Mouse (Mus musculus): ENCODE results near the gene Htra1. TPM values are rescaled to one million over a fixed set of nuclear protein-coding genes. Genes with fewer than 3 reads are reported as not detected.

The Htra1 gene
- polyA plus RNA-seq, 1 experiment = 231 TPM

GRCm38 (mm10) chr7:130958551-130958950 lies 22.6 kb downstream of the Htra1 start:
- Histone ChIP-seq H3K27ac (ENCODE audit: insufficient read depth, low read length) (no peak overlapping the region), H3K4me1 (ENCODE audit: control insufficient read depth, insufficient read depth, low read length) (no peaks in the 10 kb centered on the region; the same call in none of the 2 replicates), H3K27me3 (ENCODE audit: control insufficient read depth, insufficient read depth, low read length) (no peaks in the 10 kb centered on the region), H3K4me3 (replicated peaks; ENCODE audit: insufficient read depth, low read depth, low read length) (no peak overlapping the region)
- TF ChIP-seq POLR2A (IDR thresholded peaks at IDR 0.05; ENCODE audit: borderline replicate concordance, insufficient read depth, low read length) = no peak
- no peak for TF ChIP-seq CTCF (IDR thresholded peaks at IDR 0.05; ENCODE audit: borderline replicate concordance, insufficient read depth, low read depth, low read length)
- DNase-seq = no peak
- 81% methylated on average over 7 of the region's 7 CpGs for WGBS

GRCm38 (mm10) chr7:130959868-130960267 lies 24.0 kb downstream of the Htra1 start:
- WGBS = 23% methylated on average over 7 of the region's 7 CpGs
- TF ChIP-seq POLR2A (IDR thresholded peaks at IDR 0.05; ENCODE audit: borderline replicate concordance, insufficient read depth, low read length) (no peak), CTCF (IDR thresholded peaks at IDR 0.05; ENCODE audit: borderline replicate concordance, insufficient read depth, low read depth, low read length) (no peak)
- H3K27ac ChIP-seq (ENCODE audit: insufficient read depth, low read length) = no peak overlapping the region
- H3K27me3 ChIP-seq (ENCODE audit: control insufficient read depth, insufficient read depth, low read length) = no peaks in the 10 kb centered on the region
- H3K4me3 ChIP-seq (replicated peaks; ENCODE audit: insufficient read depth, low read depth, low read length) = no peak overlapping the region
- H3K4me1 ChIP-seq (ENCODE audit: control insufficient read depth, insufficient read depth, low read length) = peaks cover 5% of the 10 kb centered on the region
- peak in 1 of 2 experiments; percentile 49 for DNase-seq

GRCm38 (mm10) chr7:130961429-130961828 lies 25.5 kb downstream of the Htra1 start:
- Histone ChIP-seq H3K4me3 (replicated peaks; ENCODE audit: insufficient read depth, low read depth, low read length) (no peak overlapping the region), H3K4me1 (ENCODE audit: control insufficient read depth, insufficient read depth, low read length) (peaks cover 17% of the 10 kb centered on the region), H3K27ac (ENCODE audit: insufficient read depth, low read length) (no peak overlapping the region), H3K27me3 (ENCODE audit: control insufficient read depth, insufficient read depth, low read length) (no peaks in the 10 kb centered on the region)
- WGBS = 90% methylated on average over 6 of the region's 6 CpGs
- TF ChIP-seq POLR2A (IDR thresholded peaks at IDR 0.05; ENCODE audit: borderline replicate concordance, insufficient read depth, low read length) (no peak), CTCF (IDR thresholded peaks at IDR 0.05; ENCODE audit: borderline replicate concordance, insufficient read depth, low read depth, low read length) (no peak)
- no peak for DNase-seq

GRCm38 (mm10) chr7:130964686-130965085 lies 28.8 kb downstream of the Htra1 start:
- Histone ChIP-seq H3K4me1 (ENCODE audit: control insufficient read depth, insufficient read depth, low read length) (peaks cover 19% of the 10 kb centered on the region), H3K4me3 (replicated peaks; ENCODE audit: insufficient read depth, low read depth, low read length) (no peak overlapping the region), H3K27ac (ENCODE audit: insufficient read depth, low read length) (no peak overlapping the region), H3K27me3 (ENCODE audit: control insufficient read depth, insufficient read depth, low read length) (no peaks in the 10 kb centered on the region)
- no peak for TF ChIP-seq POLR2A (IDR thresholded peaks at IDR 0.05; ENCODE audit: borderline replicate concordance, insufficient read depth, low read length)
- no peak for TF ChIP-seq CTCF (IDR thresholded peaks at IDR 0.05; ENCODE audit: borderline replicate concordance, insufficient read depth, low read depth, low read length)
- DNase-seq = peak; percentile 66 to 80
- WGBS = 13% methylated on average over 5 of the region's 5 CpGs

GRCm38 (mm10) chr7:130965396-130965795 lies 29.5 kb downstream of the Htra1 start:
- Histone ChIP-seq H3K4me3 (replicated peaks; ENCODE audit: insufficient read depth, low read depth, low read length) (no peak overlapping the region), H3K27ac (ENCODE audit: insufficient read depth, low read length) (no peak overlapping the region), H3K27me3 (ENCODE audit: control insufficient read depth, insufficient read depth, low read length) (no peaks in the 10 kb centered on the region), H3K4me1 (ENCODE audit: control insufficient read depth, insufficient read depth, low read length) (peaks cover 21% of the 10 kb centered on the region)
- TF ChIP-seq POLR2A (IDR thresholded peaks at IDR 0.05; ENCODE audit: borderline replicate concordance, insufficient read depth, low read length) (no peak), CTCF (IDR thresholded peaks at IDR 0.05; ENCODE audit: borderline replicate concordance, insufficient read depth, low read depth, low read length) (no peak)
- 93% methylated on average over 4 of the region's 4 CpGs for WGBS
- no peak for DNase-seq

GRCm38 (mm10) chr7:130965909-130966365 lies 30.0 kb downstream of the Htra1 start:
- Histone ChIP-seq H3K4me1 (ENCODE audit: control insufficient read depth, insufficient read depth, low read length) (peaks cover 21% of the 10 kb centered on the region), H3K4me3 (replicated peaks; ENCODE audit: insufficient read depth, low read depth, low read length) (no peak overlapping the region), H3K27ac (ENCODE audit: insufficient read depth, low read length) (no peak overlapping the region), H3K27me3 (ENCODE audit: control insufficient read depth, insufficient read depth, low read length) (no peaks in the 10 kb centered on the region)
- WGBS = 35% methylated on average over 4 of the region's 4 CpGs
- DNase-seq = peak; percentile 57 to 76
- TF ChIP-seq CTCF (IDR thresholded peaks at IDR 0.05; ENCODE audit: borderline replicate concordance, insufficient read depth, low read depth, low read length) (no peak), POLR2A (IDR thresholded peaks at IDR 0.05; ENCODE audit: borderline replicate concordance, insufficient read depth, low read length) (no peak)

- Histone ChIP-seq H3K27me3 (ENCODE audit: control insufficient read depth, insufficient read depth, low read length) (no peaks in the 10 kb centered on the region), H3K4me3 (replicated peaks; ENCODE audit: insufficient read depth, low read depth, low read length) (no peak overlapping the region), H3K4me1 (ENCODE audit: control insufficient read depth, insufficient read depth, low read length) (peaks cover 21% of the 10 kb centered on the region), H3K27ac (ENCODE audit: insufficient read depth, low read length) (no peak overlapping the region)
- 88% methylated on average over 5 of the region's 5 CpGs for WGBS
- DNase-seq = no peak
- TF ChIP-seq CTCF (IDR thresholded peaks at IDR 0.05; ENCODE audit: borderline replicate concordance, insufficient read depth, low read depth, low read length) (no peak), POLR2A (IDR thresholded peaks at IDR 0.05; ENCODE audit: borderline replicate concordance, insufficient read depth, low read length) (no peak)
Observed at GRCm38 (mm10) chr7:130966451-130966850, 30.5 kb downstream of the Htra1 start.

- TF ChIP-seq POLR2A (IDR thresholded peaks at IDR 0.05; ENCODE audit: borderline replicate concordance, insufficient read depth, low read length) = no peak
- no peak for TF ChIP-seq CTCF (IDR thresholded peaks at IDR 0.05; ENCODE audit: borderline replicate concordance, insufficient read depth, low read depth, low read length)
- Histone ChIP-seq H3K4me3 (replicated peaks; ENCODE audit: insufficient read depth, low read depth, low read length) (no peak overlapping the region), H3K27ac (ENCODE audit: insufficient read depth, low read length) (no peak overlapping the region), H3K27me3 (ENCODE audit: control insufficient read depth, insufficient read depth, low read length) (no peaks in the 10 kb centered on the region), H3K4me1 (ENCODE audit: control insufficient read depth, insufficient read depth, low read length) (peaks cover 21% of the 10 kb centered on the region)
- no peak for DNase-seq
- WGBS = 90% methylated on average over 6 of the region's 6 CpGs
Observed at GRCm38 (mm10) chr7:130966876-130967275, 31.0 kb downstream of the Htra1 start.

Data from cerebellum, adult 2 months (tissue).